ENCODE assay signal across 9 mouse cellular contexts in the genomic region with DNA sequence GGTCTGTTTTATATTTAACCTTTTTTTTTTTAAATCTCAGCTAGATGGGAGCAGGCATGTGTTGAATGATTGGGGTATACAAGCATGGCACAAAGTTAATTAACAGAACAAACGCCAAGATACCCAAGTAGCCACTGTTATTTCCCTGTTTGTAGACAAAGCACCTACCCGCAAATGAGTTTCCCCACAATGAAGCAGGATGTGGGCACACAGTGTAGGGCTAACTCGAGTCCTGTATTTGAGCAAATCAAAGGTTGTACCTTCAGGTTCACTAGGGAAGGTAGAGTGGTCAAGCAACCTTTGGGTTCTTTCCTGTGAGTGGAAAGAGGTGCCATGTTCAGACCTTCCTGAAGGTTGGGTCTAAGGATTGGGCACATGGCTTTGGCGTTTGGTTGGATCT. TPM values are rescaled to one million over a fixed set of nuclear protein-coding genes. Genes with fewer than 3 reads are reported as not detected.
DNase-seq lines count a peak whose midpoint lies in the region; ATAC-seq lines count a peak whose summit lies in the region.
"Had no signal": no experiment of that assay in that cellular context is flagged by ENCODE, and none has a peak within 500 bp of the region (broad histone marks: within the 10 kb centered on the region; RNA-seq: fewer than 3 reads in every experiment).

No protein-coding gene starts in this region.

- no peak for DNase-seq in heart, postnatal 10 days
- DNase-seq in left cerebral cortex, postnatal 14 days (ENCODE audit: low spot score in 2 of 2), result no peak
- DNase-seq in cerebellum, postnatal 14 days, result no peak
- DNase-seq: adrenal gland, postnatal 14 days had no signal

- H3K27ac ChIP-seq in heart, embryonic 15.5 days, result peak overlapping the region; percentile 41
- 0 out of 2 replicates have a peak overlapping the region, but pooled peaks have one; percentile 35 for H3K27ac ChIP-seq in midbrain, embryonic 12.5 days (replicated peaks)
- H3K27ac ChIP-seq in midbrain, embryonic 16.5 days (ENCODE audit: low read length), result no peak overlapping the region
- peak overlapping the region; percentile 62 for H3K27ac ChIP-seq in intestine, embryonic 16.5 days (ENCODE audit: low read length)
- H3K27ac ChIP-seq in stomach, embryonic 16.5 days (ENCODE audit: low read length), result peak overlapping the region; percentile 84

- H3K4me3 ChIP-seq in heart, embryonic 15.5 days, result no peak overlapping the region
- H3K4me3 ChIP-seq in midbrain, embryonic 12.5 days, result no peak overlapping the region
- no peak overlapping the region for H3K4me3 ChIP-seq in midbrain, embryonic 16.5 days (ENCODE audit: low read depth, low read length)
- no peak overlapping the region for H3K4me3 ChIP-seq in intestine, embryonic 16.5 days (ENCODE audit: low read length)
- H3K4me3 ChIP-seq in stomach, embryonic 16.5 days (replicated peaks; ENCODE audit: low read length), result no peak overlapping the region

- no peak for ATAC-seq in heart, embryonic 15.5 days (replicated peaks; ENCODE audit: insufficient number of reproducible peaks, insufficient read depth, low FRiP score, low read depth)
- ATAC-seq in midbrain, embryonic 12.5 days (ENCODE audit: low FRiP score, low read depth), result no peak
- no peak for ATAC-seq in midbrain, embryonic 16.5 days
- no peak for ATAC-seq in intestine, embryonic 16.5 days
- no peak for ATAC-seq in stomach, embryonic 16.5 days (ENCODE audit: insufficient read depth, low FRiP score)

- intact Hi-C loops in heart, postnatal 10 days (cut with DNase I), result loop anchor here (2.0 kb wide), 1 partner anchor 19 kb away; no protein-coding TSS in a partner anchor
- intact Hi-C loops in left cerebral cortex, postnatal 14 days (cut with DNase I), result no loop called here

- no peaks in the 10 kb centered on the region for H3K9me3 ChIP-seq in heart, embryonic 15.5 days (replicated peaks)
- no peaks in the 10 kb centered on the region for H3K9me3 ChIP-seq in midbrain, embryonic 12.5 days
- H3K9me3 ChIP-seq in midbrain, embryonic 16.5 days (replicated peaks; ENCODE audit: control insufficient read depth, low read length, poor library complexity, severe bottlenecking), result no peaks in the 10 kb centered on the region
- no peaks in the 10 kb centered on the region for H3K9me3 ChIP-seq in intestine, embryonic 16.5 days (ENCODE audit: control insufficient read depth, low read length)
- no peaks in the 10 kb centered on the region for H3K9me3 ChIP-seq in stomach, embryonic 16.5 days (replicated peaks; ENCODE audit: control insufficient read depth, low read length)

- no peak overlapping the region for H3K4me2 ChIP-seq in heart, embryonic 15.5 days
- no peak overlapping the region for H3K4me2 ChIP-seq in midbrain, embryonic 12.5 days (replicated peaks)
- no peak overlapping the region for H3K4me2 ChIP-seq in midbrain, embryonic 16.5 days (ENCODE audit: low read length)
- H3K4me2 ChIP-seq in intestine, embryonic 16.5 days (ENCODE audit: low read depth, low read length), result no peak overlapping the region
- no peak overlapping the region for H3K4me2 ChIP-seq in stomach, embryonic 16.5 days (ENCODE audit: low read depth, low read length)

- no peaks in the 10 kb centered on the region for H3K27me3 ChIP-seq in heart, embryonic 15.5 days
- H3K27me3 ChIP-seq in midbrain, embryonic 12.5 days, result no peaks in the 10 kb centered on the region
- H3K27me3 ChIP-seq in midbrain, embryonic 16.5 days (ENCODE audit: control insufficient read depth, insufficient read depth, low read depth, low read length), result no peaks in the 10 kb centered on the region
- no peaks in the 10 kb centered on the region for H3K27me3 ChIP-seq in intestine, embryonic 16.5 days (replicated peaks; ENCODE audit: control insufficient read depth, insufficient read depth, low read length)
- H3K27me3 ChIP-seq in stomach, embryonic 16.5 days (ENCODE audit: control insufficient read depth, insufficient read depth, low read length), result no peaks in the 10 kb centered on the region

- H3K9ac ChIP-seq in heart, embryonic 15.5 days, result no peak overlapping the region
- no peak overlapping the region for H3K9ac ChIP-seq in midbrain, embryonic 12.5 days (replicated peaks)
- H3K9ac ChIP-seq in midbrain, embryonic 16.5 days (ENCODE audit: low read depth, low read length), result no peak overlapping the region
- 0 out of 2 replicates have a peak overlapping the region, but pooled peaks have one; percentile 38 for H3K9ac ChIP-seq in intestine, embryonic 16.5 days (ENCODE audit: low read depth, low read length)
- no peak overlapping the region for H3K9ac ChIP-seq in stomach, embryonic 16.5 days (ENCODE audit: low read length)

- H3K36me3 ChIP-seq in heart, embryonic 15.5 days, result no peaks in the 10 kb centered on the region
- no peaks in the 10 kb centered on the region for H3K36me3 ChIP-seq in midbrain, embryonic 12.5 days
- H3K36me3 ChIP-seq in midbrain, embryonic 16.5 days (ENCODE audit: control insufficient read depth, insufficient read depth, low read length), result no peaks in the 10 kb centered on the region
- no peaks in the 10 kb centered on the region for H3K36me3 ChIP-seq in intestine, embryonic 16.5 days (ENCODE audit: control insufficient read depth, insufficient read depth, low read length)
- H3K36me3 ChIP-seq in stomach, embryonic 16.5 days (ENCODE audit: control insufficient read depth, insufficient read depth, low read length), result peaks cover 2% of the 10 kb centered on the region; the same call in 1 of the 2 replicates

- H3K4me1 ChIP-seq in heart, embryonic 15.5 days (replicated peaks), result peaks cover 79% of the 10 kb centered on the region
- peaks cover 11% of the 10 kb centered on the region for H3K4me1 ChIP-seq in midbrain, embryonic 12.5 days
- H3K4me1 ChIP-seq in midbrain, embryonic 16.5 days (ENCODE audit: control insufficient read depth, insufficient read depth, low read length), result peaks cover 3% of the 10 kb centered on the region; the same call in 1 of the 2 replicates
- peaks cover 46% of the 10 kb centered on the region for H3K4me1 ChIP-seq in intestine, embryonic 16.5 days (ENCODE audit: control insufficient read depth, insufficient read depth, low read length)
- H3K4me1 ChIP-seq in stomach, embryonic 16.5 days (ENCODE audit: control insufficient read depth, insufficient read depth, low read length), result peaks cover 60% of the 10 kb centered on the region

- WGBS in heart, embryonic 15.5 days, result 75% methylated on average over 4 of the region's 4 CpGs
- 93% methylated on average over 4 of the region's 4 CpGs for WGBS in midbrain, embryonic 12.5 days
- 92% methylated on average over 4 of the region's 4 CpGs for WGBS in midbrain, embryonic 16.5 days
- 73% methylated on average over 4 of the region's 4 CpGs for WGBS in intestine, embryonic 16.5 days
- WGBS in stomach, embryonic 16.5 days, result 74% methylated on average over 4 of the region's 4 CpGs

RNA-seq across cellular contexts. Expression of a gene that starts 41.5 kb away (rescaled TPM):
- 4.6 and 5.3 TPM in 2 replicates for polyA plus RNA-seq in heart, embryonic 15.5 days (2015; fragmentation: Nextera tagmentation; extraction: Ambion mirVana)
- 10 to 100 TPM; 28.4 to 33.4 TPM for total RNA-seq in heart, postnatal 10 days (2021)
- 5.6 and 7.5 TPM in 2 replicates for polyA plus RNA-seq in midbrain, embryonic 12.5 days (2016; fragmentation: Nextera tagmentation; extraction: Ambion mirVana)
- polyA plus RNA-seq in midbrain, embryonic 16.5 days (2015; fragmentation: Nextera tagmentation; extraction: Ambion mirVana), result 4.8 and 6.1 TPM in 2 replicates
- 4.4 and 4.9 TPM in 2 replicates for polyA plus RNA-seq in intestine, embryonic 16.5 days (2015; fragmentation: Nextera tagmentation; extraction: Ambion mirVana)
- 5.0 TPM in 2 replicates for polyA plus RNA-seq in stomach, embryonic 16.5 days (2015; fragmentation: Nextera tagmentation; extraction: Ambion mirVana)
- 10 to 100 TPM; 84.3 to 85.1 TPM for total RNA-seq in left cerebral cortex, postnatal 14 days (2021)
